Mouse (Mus musculus) kidney, embryonic 14.5 days (tissue): ENCODE data around the gene Gimap4. TPM values are rescaled to one million over a fixed set of nuclear protein-coding genes. Genes with fewer than 3 reads are reported as not detected.

Experiments
- ATAC-seq: fragments of 200-750 bp; cut with Nextera tagmentation; 2 replicates; pipeline ENCODE4 v1.8.0; 2017; ENCODE audit warnings: moderate number of reproducible peaks, mild to moderate bottlenecking, moderate TSS enrichment, moderate library complexity; ENCODE audit not compliant: low FRiP score, low TSS enrichment
- H3K27ac ChIP-seq: fragments of 300-500 bp; sonication (generic); 2 replicates; pipeline ENCODE4 v1.5.1; 2014; ENCODE audit warnings: low read depth, mild to moderate bottlenecking, low read length, moderate library complexity, mixed read lengths
- H3K27me3 ChIP-seq: fragments of 300-500 bp; sonication (generic); 2 replicates; pipeline ENCODE4 v1.6.1; 2014; ENCODE audit warnings: mild to moderate bottlenecking, low read length; ENCODE audit not compliant: control insufficient read depth, insufficient read depth
- H3K36me3 ChIP-seq: fragments of 300-500 bp; sonication (generic); 2 replicates; pipeline ENCODE4 v1.6.1; 2014; ENCODE audit warnings: low read length, mixed read lengths; ENCODE audit not compliant: control insufficient read depth, insufficient read depth
- H3K4me1 ChIP-seq: fragments of 300-500 bp; sonication (generic); 2 replicates; pipeline ENCODE4 v1.6.1; 2014; ENCODE audit warnings: low read length, mixed read lengths; ENCODE audit not compliant: control insufficient read depth, insufficient read depth
- H3K4me2 ChIP-seq: fragments of 300-500 bp; sonication (generic); replicated peaks from 2 replicates; pipeline ENCODE4 v1.6.1; 2014; ENCODE audit warnings: low read depth, mild to moderate bottlenecking, low read length
- H3K4me3 ChIP-seq: fragments of 300-500 bp; sonication (generic); 2 replicates; pipeline ENCODE4 v1.5.1; 2014; ENCODE audit warnings: mild to moderate bottlenecking, low read length
- H3K9ac ChIP-seq: fragments of 300-500 bp; sonication (generic); 2 replicates; pipeline ENCODE4 v1.6.1; 2014; ENCODE audit warnings: low read depth, mild to moderate bottlenecking, low read length, moderate library complexity
- H3K9me3 ChIP-seq: fragments of 300-500 bp; sonication (generic); 2 replicates; pipeline ENCODE4 v1.6.1; 2016; ENCODE audit warnings: low read length; ENCODE audit not compliant: control insufficient read depth
- WGBS: fragments of 180-500 bp; shearing (Covaris S2); extraction: QIAGEN DNeasy Blood & Tissue Kit; methylation state at CpG from one replicate; pipeline ENCODE4 v1.1.7; 2014; 5-methylcytosine and 5-hydroxymethylcytosine counted together
- polyA plus RNA-seq: library from polyadenylated mRNA; unstranded; fragments of >200 nt; fragmentation: Nextera tagmentation; extraction: Ambion mirVana; gene quantifications from 2 replicates; pipeline ENCODE4 v1.2.1, GENCODE M21; 2014

The Gimap4 gene
- polyA plus RNA-seq, 1 experiment from 2014 or later: 54.1 TPM

DNA sequence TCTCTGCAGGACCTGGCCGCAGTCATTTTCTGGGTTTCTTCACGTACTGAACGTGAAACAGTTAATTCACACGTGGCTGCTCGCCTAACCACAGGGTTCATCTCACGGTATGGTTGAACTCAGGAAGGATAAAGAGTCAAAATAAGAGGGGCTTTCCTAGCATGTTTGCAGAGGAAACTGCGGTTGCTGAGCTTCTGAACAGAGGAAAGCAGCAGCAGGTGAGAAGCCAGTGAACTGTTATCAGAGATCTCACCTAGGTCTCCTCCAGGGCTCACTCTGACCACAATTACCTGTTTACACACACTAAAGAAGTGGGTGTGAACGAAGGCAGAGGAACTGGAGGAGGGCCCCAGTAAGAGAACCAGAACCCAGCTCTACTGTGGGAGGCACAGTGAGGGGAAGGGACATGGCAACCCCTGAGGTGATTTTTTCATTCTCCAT is 48.5 kb downstream of the Gimap4 start:
- Histone ChIP-seq H3K9me3 (no peaks in the 10 kb centered on the region), H3K36me3 (no peaks in the 10 kb centered on the region), H3K4me1 (no peaks in the 10 kb centered on the region), H3K4me2 (no peak overlapping the region), H3K27ac (no peak overlapping the region), H3K9ac (no peak overlapping the region), H3K4me3 (no peak overlapping the region), H3K27me3 (no peaks in the 10 kb centered on the region)
- ATAC-seq: no peak
- 49% methylated on average over 8 of the region's 8 CpGs for WGBS

DNA sequence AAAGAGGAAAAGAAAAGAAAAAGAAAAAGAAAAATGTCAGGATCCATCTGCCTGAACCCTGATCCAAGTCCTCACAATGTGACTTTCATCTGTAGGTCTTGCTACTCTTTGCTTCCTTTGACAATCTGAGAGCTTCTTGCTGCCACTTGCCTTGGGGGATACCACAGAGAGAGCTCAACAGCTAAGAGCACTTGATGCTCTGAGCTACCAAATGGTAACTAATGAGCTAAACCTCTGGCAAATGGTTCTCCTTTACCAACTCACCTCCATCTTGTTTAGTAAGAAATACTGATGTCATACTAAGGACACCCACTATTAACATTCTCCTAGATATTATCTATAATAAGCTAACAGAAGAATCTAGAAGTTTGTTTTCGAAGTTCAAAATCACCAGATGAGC is 49.3 kb downstream of the Gimap4 start:
- H3K4me1 ChIP-seq: no peaks in the 10 kb centered on the region
- H3K27me3 ChIP-seq: no peaks in the 10 kb centered on the region
- WGBS: 84% methylated on average over 1 of the region's 1 CpGs
- H3K27ac ChIP-seq: no peak overlapping the region
- H3K9ac ChIP-seq: no peak overlapping the region
- H3K36me3 ChIP-seq: no peaks in the 10 kb centered on the region
- H3K4me2 ChIP-seq: no peak overlapping the region
- no peak for ATAC-seq
- no peak overlapping the region for H3K4me3 ChIP-seq
- H3K9me3 ChIP-seq: no peaks in the 10 kb centered on the region

DNA sequence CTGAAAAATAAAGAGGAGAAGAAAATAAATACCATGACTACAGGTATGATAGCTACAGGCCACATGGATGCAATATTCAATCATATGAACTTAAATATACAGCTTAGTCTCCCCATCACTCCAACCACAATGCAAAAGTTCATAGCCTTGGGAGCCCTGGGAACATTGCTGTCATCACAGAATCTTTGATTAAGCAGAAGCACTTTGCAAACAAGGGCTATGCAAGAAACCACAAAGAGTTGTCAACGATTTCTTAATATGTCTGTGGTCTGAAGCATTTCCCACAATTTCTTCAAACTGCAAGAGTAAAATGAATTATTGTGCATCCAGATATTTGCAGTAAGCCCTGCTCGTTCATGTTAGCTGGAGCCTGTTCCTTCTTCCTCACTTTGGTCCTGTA is 52.7 kb downstream of the Gimap4 start:
- 80% methylated on average over 2 of the region's 2 CpGs for WGBS
- H3K4me2 ChIP-seq: no peak overlapping the region
- H3K4me1 ChIP-seq: no peaks in the 10 kb centered on the region; the same call in 1 of the 2 replicates
- H3K27ac ChIP-seq: no peak overlapping the region
- H3K27me3 ChIP-seq: peaks cover 1% of the 10 kb centered on the region; the same call in 1 of the 2 replicates
- no peaks in the 10 kb centered on the region for H3K36me3 ChIP-seq
- H3K9me3 ChIP-seq: no peaks in the 10 kb centered on the region
- no peak for ATAC-seq
- H3K4me3 ChIP-seq: no peak overlapping the region
- H3K9ac ChIP-seq: no peak overlapping the region

DNA sequence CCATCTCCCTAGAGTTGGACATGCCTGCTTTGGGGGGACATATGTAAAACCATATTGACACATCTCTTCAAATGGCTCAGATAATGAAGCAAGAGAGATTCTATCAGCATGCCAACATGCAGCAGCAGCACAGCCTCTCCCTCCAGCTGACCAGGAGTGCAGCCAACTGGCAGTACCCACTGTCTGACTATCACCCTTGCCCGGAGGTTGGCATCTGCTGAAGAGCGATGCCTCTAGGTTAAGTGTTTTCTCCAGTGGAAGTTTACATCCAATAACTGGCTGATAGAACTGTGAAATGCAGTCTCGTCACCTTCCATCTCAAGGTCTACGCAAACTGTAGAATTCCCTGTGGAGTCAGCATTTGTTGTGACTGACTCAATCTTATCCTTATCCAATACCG is 53.3 kb downstream of the Gimap4 start:
- ATAC-seq: no peak
- Histone ChIP-seq H3K4me1 (peaks cover 5% of the 10 kb centered on the region; the same call in 1 of the 2 replicates), H3K4me3 (no peak overlapping the region), H3K27me3 (peaks cover 7% of the 10 kb centered on the region), H3K9me3 (no peaks in the 10 kb centered on the region), H3K9ac (no peak overlapping the region), H3K36me3 (no peaks in the 10 kb centered on the region), H3K27ac (no peak overlapping the region), H3K4me2 (no peak overlapping the region)
- 92% methylated on average over 5 of the region's 5 CpGs for WGBS

DNA sequence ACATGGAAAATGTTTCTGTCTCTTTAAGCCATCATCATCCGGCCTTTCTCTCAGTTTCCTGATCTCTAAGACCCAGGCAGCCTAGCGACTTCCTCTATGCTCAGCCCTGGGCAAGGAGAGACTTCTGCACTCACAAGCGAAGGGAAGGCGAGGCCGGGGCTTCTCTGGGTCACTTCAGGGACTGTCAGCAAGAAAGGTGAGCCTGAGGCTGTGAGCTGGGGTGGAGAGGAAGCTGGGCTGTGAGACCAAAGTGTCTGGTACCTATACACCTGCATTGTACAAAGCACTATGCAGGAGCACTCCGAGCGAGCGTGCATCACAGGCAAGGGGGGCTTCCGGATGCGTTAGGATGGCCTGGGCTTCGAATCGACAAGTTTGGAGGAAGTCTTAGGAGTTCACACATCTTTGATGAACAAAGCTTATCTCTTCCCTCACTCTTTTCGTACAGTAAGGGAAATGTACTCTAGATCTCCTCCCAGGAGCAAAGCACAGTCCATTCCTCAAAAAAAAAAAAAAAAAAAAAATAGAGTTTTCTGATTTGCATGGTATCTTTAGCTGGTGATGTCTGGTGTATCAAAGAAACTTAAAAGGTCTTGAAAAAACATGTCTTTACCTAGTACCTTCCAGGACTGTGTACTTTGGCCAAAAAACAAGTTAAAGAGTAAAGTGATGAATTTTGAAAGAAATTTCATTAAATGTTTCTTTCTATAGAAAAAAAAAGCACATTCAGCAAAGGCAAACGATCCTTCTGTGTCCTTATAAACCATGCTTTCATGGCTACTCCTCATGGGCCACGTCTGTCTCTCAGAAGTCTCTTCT is 54.8 kb downstream of the Gimap4 start, which contains the start of gene Gimap1:
Gene Gimap1, plus strand, starts transcription at position 94 of the 819 bp plus-strand sequence.
- Histone ChIP-seq H3K9ac (peak within 1 kb of the TSS; percentile 34; the same call in 1 of the 2 replicates), H3K4me3 (peak within 1 kb of the TSS; percentile 17; the same call in 1 of the 2 replicates)

DNA sequence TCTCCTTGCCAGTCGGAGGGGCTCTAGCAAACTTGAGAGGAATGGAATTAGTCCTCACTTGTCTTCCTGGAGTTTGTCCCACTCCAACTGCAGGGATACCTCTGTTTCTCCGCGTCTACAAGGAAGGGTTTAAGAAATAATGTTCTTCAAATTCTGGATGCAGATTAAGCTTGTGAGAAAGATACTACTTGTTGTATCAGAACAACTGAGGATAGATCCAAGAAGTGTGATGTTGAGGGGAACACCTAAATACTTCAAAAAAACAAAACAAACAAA is 55.4 kb downstream of the Gimap4 start:
- Histone ChIP-seq H3K4me2 (peak overlapping the region; percentile 19; the same call in 1 of the 2 replicates), H3K4me3 (0 out of 2 replicates have a peak overlapping the region, but pooled peaks have one; percentile 2), H3K9me3 (no peaks in the 10 kb centered on the region), H3K9ac (no peak overlapping the region), H3K27ac (no peak overlapping the region), H3K36me3 (no peaks in the 10 kb centered on the region), H3K27me3 (peaks cover 14% of the 10 kb centered on the region), H3K4me1 (peaks cover 5% of the 10 kb centered on the region; the same call in 1 of the 2 replicates)
- WGBS: 92% methylated on average over 3 of the region's 3 CpGs
- ATAC-seq: no peak

More for the DNA sequence above, 54.8 kb downstream of the Gimap4 start, which contains the start of gene Gimap1:
- H3K27me3 ChIP-seq: peaks cover 14% of the 10 kb centered on the region
- H3K36me3 ChIP-seq: no peaks in the 10 kb centered on the region
- peak within 1 kb of the TSS; percentile 59; the same call in 1 of the 2 replicates for H3K27ac ChIP-seq
- peaks cover 5% of the 10 kb centered on the region; the same call in 1 of the 2 replicates for H3K4me1 ChIP-seq
- 70% methylated on average over 15 of the region's 15 CpGs for WGBS
- peak within 1 kb of the TSS; percentile 19; the same call in 1 of the 2 replicates for H3K4me2 ChIP-seq
- ATAC-seq: no peak
- no peaks in the 10 kb centered on the region for H3K9me3 ChIP-seq

DNA sequence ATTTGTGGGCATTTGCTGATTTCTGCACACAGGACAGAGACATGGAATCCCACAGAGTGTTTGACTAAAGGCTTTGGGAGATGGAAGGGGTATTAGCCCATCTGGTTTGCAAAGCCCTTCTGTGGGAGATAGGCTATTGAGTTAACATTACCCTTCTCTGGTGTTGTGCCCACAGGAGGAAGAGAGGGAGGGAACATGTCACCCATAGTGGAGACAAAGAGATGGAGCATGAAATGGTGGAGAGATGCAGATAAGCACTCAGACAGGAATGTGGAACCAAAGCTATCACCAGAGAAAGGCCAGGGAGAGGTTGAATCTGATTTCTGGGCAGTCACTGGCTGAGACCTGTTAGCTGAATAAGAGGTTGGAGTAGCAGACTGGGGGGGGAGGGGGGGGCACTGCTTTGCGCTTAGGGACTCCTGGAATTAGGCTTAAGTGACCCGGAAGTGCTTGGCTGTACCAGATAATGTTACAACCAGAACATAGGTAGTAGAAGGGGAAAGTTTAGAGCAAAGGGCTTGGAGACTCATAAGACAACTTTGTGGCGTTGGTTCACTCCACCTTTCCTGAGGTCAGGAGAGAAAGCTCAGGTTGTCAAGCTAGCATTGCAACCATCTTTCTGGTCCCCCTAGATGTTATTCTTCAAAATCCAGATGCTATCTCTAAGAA is 56.3 kb downstream of the Gimap4 start:
- WGBS: 74% methylated on average over 3 of the region's 3 CpGs
- H3K27ac ChIP-seq: peak overlapping the region; percentile 24; the same call in 1 of the 2 replicates
- peaks cover 5% of the 10 kb centered on the region; the same call in 1 of the 2 replicates for H3K4me1 ChIP-seq
- H3K27me3 ChIP-seq: peaks cover 14% of the 10 kb centered on the region
- H3K9me3 ChIP-seq: no peaks in the 10 kb centered on the region
- ATAC-seq: no peak
- peak overlapping the region; percentile 19; the same call in 1 of the 2 replicates for H3K4me2 ChIP-seq
- no peak overlapping the region for H3K4me3 ChIP-seq
- H3K36me3 ChIP-seq: no peaks in the 10 kb centered on the region
- peak overlapping the region; percentile 23; the same call in 1 of the 2 replicates for H3K9ac ChIP-seq

DNA sequence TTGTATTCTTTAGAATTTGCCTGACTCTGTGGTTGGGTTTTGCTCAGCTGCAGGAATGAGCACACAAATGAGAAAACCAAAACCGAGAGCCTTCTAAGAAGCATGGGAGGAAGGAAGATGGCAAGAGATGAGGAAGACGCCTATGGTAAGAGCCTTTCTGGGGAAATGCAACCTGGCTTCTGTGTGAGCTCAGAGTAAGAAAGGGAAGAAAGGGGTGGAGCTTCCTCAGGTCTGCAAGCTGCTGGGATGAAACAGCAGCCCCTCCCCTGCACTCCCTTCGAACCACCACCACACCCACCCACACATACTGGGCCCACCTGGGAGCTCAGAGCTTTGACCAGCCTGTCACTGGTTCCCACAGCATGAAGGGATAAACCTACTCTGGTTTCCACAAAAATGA is 56.9 kb downstream of the Gimap4 start:
- Histone ChIP-seq H3K4me1 (peaks cover 5% of the 10 kb centered on the region; the same call in 1 of the 2 replicates), H3K4me3 (no peak overlapping the region), H3K27me3 (peaks cover 14% of the 10 kb centered on the region), H3K4me2 (peak overlapping the region; percentile 3; the same call in 1 of the 2 replicates), H3K9ac (no peak overlapping the region), H3K36me3 (no peaks in the 10 kb centered on the region), H3K27ac (no peak overlapping the region), H3K9me3 (no peaks in the 10 kb centered on the region)
- 0 out of 2 replicates have a peak, but pooled peaks have one; percentile 22 for ATAC-seq
- WGBS: 29% methylated on average over 3 of the region's 3 CpGs
